Mouse (Mus musculus): ENCODE measurements at regions not wholly inside any gene's neighbourhood (a gene's known extent, or its start where the extent isn't known, plus 50 kb on each side); places are given as distances from the start of the nearest gene placed in this dataset.

GRCm38 (mm10) chr8:12064664-12065063 lies 214.0 kb upstream of the A230072I06Rik start:
- no peak for DNase-seq (ENCODE audit: low spot score in 2 of 2)

DNA sequence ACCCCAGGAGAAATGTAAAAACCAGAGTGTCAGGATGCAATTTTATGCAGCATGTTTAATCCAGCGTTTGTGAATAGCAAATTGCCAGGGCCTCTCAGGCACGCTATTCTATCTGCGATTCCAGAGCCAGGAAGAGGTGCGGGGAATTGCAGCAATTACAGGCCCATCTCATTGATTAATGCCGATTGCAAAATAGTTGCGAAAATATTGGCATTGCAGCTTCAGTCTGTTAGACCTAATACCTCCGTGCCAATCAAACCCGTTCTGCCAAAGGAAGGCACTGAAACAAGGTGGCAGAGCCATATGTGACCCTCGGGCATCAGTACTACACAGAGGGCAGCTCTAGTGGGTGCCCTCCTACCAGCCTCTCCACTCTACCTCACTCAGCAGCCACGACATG lies 212.2 kb upstream of the A230072I06Rik start:
- peak in 1 of 2 experiments; percentile 29 for DNase-seq (ENCODE audit: low spot score in 2 of 2)

DNA sequence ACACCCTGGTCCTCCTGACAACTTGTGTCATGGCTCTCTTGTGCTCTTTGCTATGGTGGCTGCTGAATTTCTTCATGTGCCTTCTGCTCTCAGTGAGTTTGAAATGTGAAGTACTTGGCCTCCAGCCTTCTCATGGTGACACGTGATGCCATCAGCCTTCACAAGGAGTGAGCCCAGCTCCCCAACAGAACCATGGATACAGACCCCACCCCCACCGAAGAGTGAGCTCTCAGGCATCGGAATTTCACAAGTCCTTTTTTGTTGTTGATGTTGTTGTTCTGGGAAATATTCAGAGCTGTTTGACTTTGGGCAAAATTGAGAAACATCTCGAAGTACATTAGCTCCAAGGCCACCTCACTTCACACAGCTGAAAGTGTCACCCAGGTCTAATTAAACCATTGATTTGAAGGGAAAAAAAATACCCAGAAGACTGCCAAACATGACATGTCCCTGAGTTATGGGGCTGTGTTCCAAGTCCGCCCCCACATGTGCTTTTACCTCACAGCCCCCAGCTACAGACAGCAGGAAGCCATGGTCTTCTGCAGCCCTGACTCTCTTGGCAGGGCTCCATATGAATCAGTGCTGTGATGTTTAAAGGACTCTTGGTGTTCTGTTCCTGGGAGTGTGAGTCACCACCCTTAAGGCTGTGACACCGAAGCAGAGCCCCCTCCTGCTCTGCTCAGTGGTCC lies 205.2 kb upstream of the A230072I06Rik start:
- peak; percentile 19 to 37 for DNase-seq (ENCODE audit: low spot score in 2 of 2)

- DNase-seq (ENCODE audit: low spot score in 2 of 2) = no peak
These were observed 202.7 kb upstream of the A230072I06Rik start for GRCm38 (mm10) chr8:12075943-12076342.

DNA sequence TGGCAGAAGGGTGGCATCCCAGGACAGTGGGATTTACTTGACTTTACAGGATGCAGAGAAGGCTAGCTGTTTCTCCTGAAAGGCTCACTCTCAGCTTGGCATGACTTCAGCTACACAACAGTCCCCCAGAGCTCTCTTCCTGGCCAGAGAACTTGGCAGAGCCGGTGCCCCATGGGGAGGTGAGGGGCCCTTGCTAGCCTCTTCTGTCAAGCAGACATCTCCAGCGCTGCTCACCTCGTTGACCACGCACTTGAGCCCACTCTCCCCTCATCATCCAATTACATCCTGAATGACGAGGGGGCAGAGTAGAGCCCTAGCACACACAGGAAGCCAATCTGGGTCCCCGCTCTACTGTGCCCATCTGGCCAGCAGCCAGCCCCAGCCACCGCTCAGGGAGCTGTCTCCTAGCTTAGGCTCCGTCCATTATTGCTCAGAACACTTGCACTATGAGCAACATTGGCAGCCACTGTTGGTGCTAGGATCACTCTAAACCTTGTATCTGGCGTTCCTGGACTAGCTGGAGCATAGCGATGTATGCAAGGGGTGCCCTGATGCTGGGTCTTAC lies 201.7 kb upstream of the A230072I06Rik start:
- DNase-seq (ENCODE audit: low spot score in 2 of 2) = peak in 1 of 2 experiments; percentile 14

DNA sequence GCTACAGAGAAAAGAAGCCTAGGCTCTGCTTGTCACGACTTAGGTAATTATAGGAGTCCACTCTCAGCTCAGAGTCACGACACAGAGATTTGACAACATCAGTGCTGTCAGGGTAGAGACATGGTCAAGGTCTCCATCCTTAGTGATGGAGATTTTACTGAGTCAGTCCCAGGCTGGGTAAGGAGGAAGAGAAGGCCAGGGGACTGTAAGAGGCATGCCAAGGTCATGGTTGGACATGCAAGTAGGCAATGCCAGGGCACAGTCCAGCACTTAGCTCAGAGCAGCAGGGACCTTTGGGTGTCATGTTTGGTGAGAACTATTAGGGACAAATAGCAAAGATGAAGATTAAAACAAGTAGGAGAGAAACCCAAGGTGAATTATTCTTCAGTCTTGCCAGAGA lies 200.7 kb upstream of the A230072I06Rik start:
- no peak for DNase-seq (ENCODE audit: low spot score in 2 of 2)

DNA sequence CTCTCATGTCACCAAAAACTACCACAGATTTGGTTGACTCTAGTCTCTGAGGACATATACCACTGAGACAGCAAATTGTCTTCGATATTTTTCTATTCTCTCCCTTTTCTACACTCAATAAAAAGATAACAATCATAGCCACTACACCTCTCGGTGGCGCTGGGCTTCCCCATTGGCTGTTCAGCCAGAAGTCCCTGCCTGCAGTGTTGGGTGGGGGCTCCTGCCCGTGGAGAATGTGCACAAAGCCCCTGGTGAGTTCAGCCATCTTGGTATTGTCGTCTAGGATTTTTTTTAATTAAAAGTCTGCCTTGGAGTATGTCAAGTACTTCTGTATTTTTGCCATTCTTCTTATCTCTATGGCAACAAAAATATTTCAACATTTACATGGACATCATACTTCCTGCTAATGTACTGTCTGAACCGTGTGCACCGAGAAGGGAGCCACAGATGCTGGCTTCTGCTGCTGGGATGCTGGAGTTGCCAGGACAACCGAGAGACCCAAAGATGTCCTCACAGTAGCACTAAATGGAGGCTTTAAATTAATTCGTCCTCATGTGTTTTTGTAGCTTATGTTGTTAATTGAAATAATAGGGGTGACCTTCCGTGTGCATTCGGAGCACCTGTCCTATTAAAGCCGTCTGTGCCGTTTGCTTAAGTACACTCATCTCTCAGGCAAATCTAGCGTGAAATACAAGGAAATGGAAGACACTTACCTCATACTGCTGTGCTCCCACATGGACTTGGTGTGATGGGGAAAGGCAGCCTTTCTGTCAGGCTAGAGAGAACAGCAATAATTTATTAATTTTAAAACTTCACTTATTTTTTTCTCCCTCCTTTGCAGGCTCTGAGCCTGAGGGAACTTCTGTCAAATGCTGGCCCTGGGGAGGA lies 199.7 kb upstream of the A230072I06Rik start:
- DNase-seq (ENCODE audit: low spot score in 2 of 2) = no peak

DNA sequence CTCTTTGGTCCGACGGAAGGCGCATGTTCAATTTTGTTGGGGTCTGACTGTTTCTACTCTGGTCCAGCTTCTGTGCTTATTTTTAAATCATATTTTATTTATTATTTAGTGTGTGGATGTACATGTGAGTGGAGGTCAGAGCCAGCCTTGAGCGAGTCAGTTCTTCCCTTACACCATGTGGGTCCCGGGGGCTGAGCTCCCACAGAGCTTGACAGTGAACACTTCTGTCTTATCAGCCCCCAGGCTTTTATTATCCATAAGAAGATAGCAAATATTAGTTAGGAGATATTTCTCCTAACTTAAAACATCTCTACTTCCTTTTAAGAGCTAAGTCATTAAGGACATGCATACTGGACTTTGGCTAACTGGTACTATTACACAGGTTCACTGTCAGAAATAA lies 197.1 kb upstream of the A230072I06Rik start:
- DNase-seq (ENCODE audit: low spot score in 2 of 2) = no peak

DNA sequence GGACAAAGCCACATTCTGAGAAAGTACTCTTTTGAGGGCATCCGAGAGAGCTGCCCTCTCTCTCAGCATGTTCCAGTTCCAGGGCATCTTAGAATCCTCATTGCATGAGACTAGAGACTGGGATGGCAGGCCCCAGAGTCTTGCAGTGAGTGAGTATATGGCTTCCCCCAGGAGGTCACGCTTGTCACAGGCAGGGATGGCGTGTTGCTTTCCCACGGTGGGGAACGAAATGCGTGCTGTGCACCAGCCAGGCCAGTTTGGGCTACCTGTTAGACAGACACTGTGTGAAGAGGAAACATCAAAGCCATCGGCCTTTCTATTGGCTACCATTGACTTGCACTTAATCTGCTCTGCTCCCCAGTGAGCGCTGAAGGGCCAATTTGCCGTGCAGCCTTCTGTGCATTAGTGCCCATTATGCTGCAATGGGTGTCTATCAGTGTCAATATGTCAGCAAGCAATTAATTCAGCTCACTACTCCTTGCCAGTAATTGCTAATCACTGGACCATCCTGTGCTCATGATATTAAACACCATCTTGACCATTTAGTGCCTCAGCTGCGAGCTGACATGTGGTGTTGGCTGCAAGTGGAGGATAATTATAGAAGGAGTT lies 191.3 kb upstream of the A230072I06Rik start:
- DNase-seq (ENCODE audit: low spot score in 2 of 2) = no peak

GRCm38 (mm10) chr8:12100145-12100544 lies 178.5 kb upstream of the A230072I06Rik start:
- no peak for DNase-seq (ENCODE audit: low spot score in 2 of 2)

DNA sequence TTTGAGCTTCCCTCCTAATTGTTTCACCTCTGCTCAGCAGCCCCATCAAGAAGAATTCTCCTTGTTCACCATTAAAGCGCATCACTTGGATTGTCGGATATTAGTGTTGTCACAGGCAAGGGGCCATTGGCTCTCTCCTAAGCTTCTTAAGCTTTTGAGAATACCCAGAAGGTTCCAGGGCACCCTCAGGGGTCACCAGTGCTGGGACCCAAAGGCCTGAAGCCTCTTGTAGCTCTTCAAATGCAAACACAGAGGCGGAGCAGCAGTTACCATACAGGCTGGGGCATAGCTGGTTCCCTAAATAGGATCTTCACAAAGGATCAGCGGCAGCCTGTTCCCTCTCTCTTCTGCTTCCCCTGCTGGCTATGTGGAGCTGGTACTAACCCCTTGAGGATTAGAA lies 175.3 kb upstream of the A230072I06Rik start:
- DNase-seq (ENCODE audit: low spot score in 2 of 2) = no peak

- no peak for DNase-seq (ENCODE audit: low spot score in 2 of 2)
These were observed 173.3 kb upstream of the A230072I06Rik start for GRCm38 (mm10) chr8:12105106-12105901.

- no peak for DNase-seq (ENCODE audit: low spot score in 2 of 2)
These were observed 170.0 kb upstream of the A230072I06Rik start for GRCm38 (mm10) chr8:12108578-12108977.

DNA sequence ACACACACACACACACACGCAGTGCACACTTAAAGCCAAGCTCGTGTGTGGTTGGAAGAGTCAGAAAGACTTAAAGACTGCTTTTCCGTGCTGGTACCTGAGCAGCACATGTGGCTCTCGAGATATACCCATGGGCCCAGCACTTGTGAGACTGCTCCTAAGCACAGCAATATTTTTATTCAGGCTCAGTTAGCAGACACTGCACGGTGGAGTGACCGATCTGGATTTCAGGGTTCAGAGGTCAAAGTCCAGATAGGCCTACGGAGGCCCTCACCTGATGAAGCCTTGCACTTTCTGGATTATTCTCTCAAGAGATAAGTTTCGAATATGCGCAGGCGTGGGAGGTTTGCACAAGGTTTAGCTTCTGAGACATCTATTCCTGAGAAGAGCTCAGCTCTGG lies 167.0 kb upstream of the A230072I06Rik start:
- no peak for DNase-seq (ENCODE audit: low spot score in 2 of 2)

GRCm38 (mm10) chr8:12113023-12113422 lies 165.6 kb upstream of the A230072I06Rik start:
- no peak for DNase-seq (ENCODE audit: low spot score in 2 of 2)

GRCm38 (mm10) chr8:12126374-12127001 lies 152.1 kb upstream of the A230072I06Rik start:
- peak; percentile 69 to 80 for DNase-seq (ENCODE audit: low spot score in 2 of 2)

DNA sequence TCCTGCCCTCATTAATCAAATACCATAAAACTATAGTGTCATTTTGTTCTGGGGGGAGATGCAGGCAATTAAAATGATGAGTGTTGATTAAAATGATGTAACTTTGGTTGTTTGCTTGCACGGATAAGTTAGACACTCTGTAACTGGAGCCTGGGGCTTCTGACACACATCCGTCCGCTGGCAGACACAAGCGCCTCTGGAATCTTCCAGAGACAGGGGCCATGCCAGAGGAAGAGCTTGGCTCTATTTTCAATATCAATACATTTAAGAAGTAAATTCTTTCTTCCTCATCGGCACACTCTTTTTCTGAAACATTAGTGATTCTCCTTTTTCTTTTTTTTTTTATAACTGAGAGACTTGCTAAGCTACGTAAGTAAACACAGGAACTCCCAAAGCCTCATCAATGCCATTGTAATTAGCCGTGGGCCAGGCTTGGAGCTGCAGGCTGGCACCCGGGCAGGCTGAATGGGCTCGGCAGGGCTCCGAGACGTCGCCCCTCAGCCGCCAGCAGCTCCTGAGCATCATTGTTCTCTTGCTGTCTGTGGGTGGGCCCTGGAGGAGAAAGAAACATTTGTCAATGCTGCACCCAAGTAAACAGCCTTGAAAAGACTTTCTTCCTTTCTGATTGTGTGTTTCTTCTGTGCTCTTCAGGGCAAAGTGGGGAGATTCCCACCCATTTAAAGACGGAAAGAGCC lies 151.4 kb upstream of the A230072I06Rik start:
- DNase-seq (ENCODE audit: low spot score in 2 of 2) = peak; percentile 26 to 49

GRCm38 (mm10) chr8:12127801-12128490 lies 150.7 kb upstream of the A230072I06Rik start:
- no peak for DNase-seq (ENCODE audit: low spot score in 2 of 2)

- DNase-seq (ENCODE audit: low spot score in 2 of 2) = no peak
These were observed 148.0 kb upstream of the A230072I06Rik start for GRCm38 (mm10) chr8:12130591-12130990.

Data from layer of hippocampus, postnatal 14 days (tissue).